Mouse (Mus musculus) liver, embryonic 16.5 days (tissue): ENCODE measurements at regions not wholly inside any gene's neighbourhood (a gene's known extent, or its start where the extent isn't known, plus 50 kb on each side); places are given as distances from the start of the nearest gene placed in this dataset.

ENCODE experiments used
- ATAC-seq: fragments of 200-750 bp; cut with Nextera tagmentation; 2 replicates; pipeline ENCODE4 v1.8.0; 2017; ENCODE audit warnings: low read depth, mild to moderate bottlenecking, moderate number of reproducible peaks, moderate library complexity
- H3K27ac ChIP-seq: fragments of 300-500 bp; sonication (generic); 2 replicates; pipeline ENCODE4 v1.5.1; 2014; ENCODE audit warnings: mild to moderate bottlenecking, low read length
- H3K27me3 ChIP-seq: fragments of 300-500 bp; sonication (generic); 2 replicates; pipeline ENCODE4 v1.6.1; 2014; ENCODE audit warnings: low read depth, low read length, mixed read lengths; ENCODE audit not compliant: control insufficient read depth, insufficient read depth
- H3K36me3 ChIP-seq: fragments of 300-500 bp; sonication (generic); 2 replicates; pipeline ENCODE4 v1.6.1; 2014; ENCODE audit warnings: mild to moderate bottlenecking; ENCODE audit not compliant: control insufficient read depth, insufficient read depth
- H3K4me1 ChIP-seq: fragments of 300-500 bp; sonication (generic); 2 replicates; pipeline ENCODE4 v1.6.1; 2014; ENCODE audit warnings: low read depth, low read length, mixed read lengths; ENCODE audit not compliant: control insufficient read depth
- H3K4me2 ChIP-seq: fragments of 300-500 bp; sonication (generic); 2 replicates; pipeline ENCODE4 v1.6.1; 2014; ENCODE audit warnings: low read depth, low read length, mixed read lengths
- H3K4me3 ChIP-seq: fragments of 300-500 bp; sonication (generic); 2 replicates; pipeline ENCODE4 v1.5.1; 2014; ENCODE audit warnings: low read depth, mild to moderate bottlenecking, low read length
- H3K9ac ChIP-seq: fragments of 300-500 bp; sonication (generic); 2 replicates; pipeline ENCODE4 v1.6.1; 2014; ENCODE audit warnings: low read depth, low read length
- H3K9me3 ChIP-seq: fragments of 300-500 bp; sonication (generic); replicated peaks from 2 replicates; pipeline ENCODE4 v1.6.1; 2016; ENCODE audit warnings: low read length; ENCODE audit not compliant: control insufficient read depth
- WGBS: fragments of 180-500 bp; shearing (Covaris S2); extraction: QIAGEN DNeasy Blood & Tissue Kit; methylation state at CpG from one replicate; pipeline ENCODE4 v1.1.7; 2014; ENCODE audit not compliant: insufficient replicate concordance; 5-methylcytosine and 5-hydroxymethylcytosine counted together

DNA sequence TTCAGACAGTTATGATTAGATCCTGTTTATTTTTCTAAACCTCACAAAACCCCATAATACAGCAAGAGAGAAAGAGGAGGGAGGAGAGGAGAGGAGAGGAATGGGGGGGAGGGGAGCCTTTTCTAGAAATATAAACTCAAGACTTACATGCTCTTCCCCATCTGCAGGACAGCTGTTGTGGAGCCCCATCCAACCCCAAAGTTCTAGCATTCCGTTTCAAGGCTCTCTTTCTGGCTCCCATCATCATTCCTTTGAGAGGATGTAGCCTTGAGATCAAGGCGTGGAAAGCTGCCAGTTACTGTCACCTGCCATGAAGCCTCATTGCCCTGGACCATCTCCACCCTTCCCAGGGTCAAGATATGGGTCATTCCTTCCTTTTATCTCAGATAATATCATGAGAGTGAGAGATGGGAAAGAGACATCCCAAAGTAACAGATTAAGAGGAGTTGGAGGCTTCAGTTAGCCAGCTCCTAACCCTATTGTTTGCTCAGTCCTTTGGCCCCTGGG is 70.8 kb upstream of the Cdon start:
- WGBS: 35% methylated on average over 2 of the region's 2 CpGs

DNA sequence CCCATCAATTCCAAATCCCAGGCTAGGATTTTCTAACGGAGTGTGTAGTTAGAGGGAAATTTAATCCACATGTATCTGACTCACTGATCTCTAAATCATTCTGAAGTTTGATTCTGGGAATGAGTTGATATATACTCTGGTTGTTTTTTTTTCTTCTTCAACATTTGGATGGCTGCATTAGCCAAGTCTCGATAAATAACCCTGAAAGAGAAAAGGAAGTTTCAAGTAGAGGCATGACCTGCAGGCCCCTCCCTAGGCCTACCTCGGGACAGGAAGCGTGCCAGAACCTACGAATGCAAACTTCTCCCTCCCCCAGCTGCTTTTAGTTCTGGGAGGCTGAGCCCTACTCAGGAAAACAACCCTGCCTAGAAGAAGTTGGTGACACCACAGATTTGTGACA is 69.4 kb upstream of the Cdon start:
- no peaks in the 10 kb centered on the region for H3K36me3 ChIP-seq
- no peak overlapping the region for H3K4me2 ChIP-seq
- no peak overlapping the region for H3K4me3 ChIP-seq
- H3K9me3 ChIP-seq: no peaks in the 10 kb centered on the region
- WGBS: 35% methylated on average over 5 of the region's 5 CpGs
- H3K27me3 ChIP-seq: no peaks in the 10 kb centered on the region
- H3K27ac ChIP-seq: no peak overlapping the region
- no peak for ATAC-seq
- no peaks in the 10 kb centered on the region for H3K4me1 ChIP-seq
- H3K9ac ChIP-seq: no peak overlapping the region

More for the DNA sequence above, 70.8 kb upstream of the Cdon start:
- no peak for ATAC-seq
- no peaks in the 10 kb centered on the region for H3K9me3 ChIP-seq
- H3K27ac ChIP-seq: no peak overlapping the region
- H3K4me2 ChIP-seq: no peak overlapping the region
- no peaks in the 10 kb centered on the region for H3K27me3 ChIP-seq
- H3K9ac ChIP-seq: no peak overlapping the region
- no peak overlapping the region for H3K4me3 ChIP-seq
- H3K36me3 ChIP-seq: no peaks in the 10 kb centered on the region
- no peaks in the 10 kb centered on the region for H3K4me1 ChIP-seq

DNA sequence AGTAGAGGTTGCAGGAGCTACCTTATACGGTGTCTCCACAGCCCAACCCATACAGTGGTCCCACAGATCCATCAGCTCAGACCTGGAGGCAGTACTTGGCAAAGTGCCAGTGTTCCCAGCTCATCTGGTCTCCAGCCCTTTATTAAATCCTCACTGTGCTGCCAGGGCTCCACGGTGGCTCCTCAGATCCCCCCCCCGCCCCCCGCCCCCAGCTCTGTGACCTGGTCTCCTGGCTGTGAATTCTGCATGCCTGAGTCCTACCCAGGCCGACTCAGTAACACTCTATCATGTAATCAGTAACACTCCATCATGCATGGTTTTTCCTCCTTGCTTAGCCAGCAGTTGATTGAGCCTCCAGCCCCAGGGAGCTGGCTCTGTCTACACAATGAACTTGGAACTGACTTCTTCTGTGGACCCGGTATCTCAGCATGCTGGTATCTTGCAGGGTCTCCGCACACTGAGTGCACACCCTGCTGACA is 66.2 kb upstream of the Cdon start:
- no peak overlapping the region for H3K4me3 ChIP-seq
- no peak for ATAC-seq
- H3K4me1 ChIP-seq: no peaks in the 10 kb centered on the region
- no peaks in the 10 kb centered on the region for H3K9me3 ChIP-seq
- H3K9ac ChIP-seq: no peak overlapping the region
- no peak overlapping the region for H3K4me2 ChIP-seq
- no peaks in the 10 kb centered on the region for H3K36me3 ChIP-seq
- 63% methylated on average over 7 of the region's 7 CpGs for WGBS
- H3K27me3 ChIP-seq: no peaks in the 10 kb centered on the region
- no peak overlapping the region for H3K27ac ChIP-seq

DNA sequence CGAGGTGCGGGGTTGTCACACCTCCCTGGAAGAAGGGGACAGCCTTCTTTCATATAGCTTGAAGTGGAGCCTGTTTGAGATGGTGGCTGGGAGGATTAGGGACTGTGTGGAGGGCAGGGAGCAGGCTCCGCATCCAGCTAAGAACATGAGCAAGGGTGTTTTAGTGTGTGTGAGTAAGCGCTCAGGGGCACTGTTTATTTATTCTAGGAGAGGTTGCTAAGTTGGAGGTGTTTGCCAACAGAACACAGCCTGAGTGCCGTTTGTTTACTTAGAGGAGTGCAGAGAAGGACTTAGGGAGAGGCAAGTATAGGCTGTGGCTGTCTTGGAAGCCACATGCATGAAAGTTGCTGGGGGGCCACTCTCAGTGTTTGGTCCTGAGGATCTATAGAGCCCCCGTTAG is 61.2 kb upstream of the Cdon start:
- 44% methylated on average over 6 of the region's 6 CpGs for WGBS
- Histone ChIP-seq H3K27ac (no peak overlapping the region), H3K4me1 (no peaks in the 10 kb centered on the region), H3K9me3 (no peaks in the 10 kb centered on the region), H3K4me3 (no peak overlapping the region), H3K4me2 (no peak overlapping the region), H3K36me3 (no peaks in the 10 kb centered on the region), H3K27me3 (no peaks in the 10 kb centered on the region), H3K9ac (no peak overlapping the region)
- no peak for ATAC-seq

DNA sequence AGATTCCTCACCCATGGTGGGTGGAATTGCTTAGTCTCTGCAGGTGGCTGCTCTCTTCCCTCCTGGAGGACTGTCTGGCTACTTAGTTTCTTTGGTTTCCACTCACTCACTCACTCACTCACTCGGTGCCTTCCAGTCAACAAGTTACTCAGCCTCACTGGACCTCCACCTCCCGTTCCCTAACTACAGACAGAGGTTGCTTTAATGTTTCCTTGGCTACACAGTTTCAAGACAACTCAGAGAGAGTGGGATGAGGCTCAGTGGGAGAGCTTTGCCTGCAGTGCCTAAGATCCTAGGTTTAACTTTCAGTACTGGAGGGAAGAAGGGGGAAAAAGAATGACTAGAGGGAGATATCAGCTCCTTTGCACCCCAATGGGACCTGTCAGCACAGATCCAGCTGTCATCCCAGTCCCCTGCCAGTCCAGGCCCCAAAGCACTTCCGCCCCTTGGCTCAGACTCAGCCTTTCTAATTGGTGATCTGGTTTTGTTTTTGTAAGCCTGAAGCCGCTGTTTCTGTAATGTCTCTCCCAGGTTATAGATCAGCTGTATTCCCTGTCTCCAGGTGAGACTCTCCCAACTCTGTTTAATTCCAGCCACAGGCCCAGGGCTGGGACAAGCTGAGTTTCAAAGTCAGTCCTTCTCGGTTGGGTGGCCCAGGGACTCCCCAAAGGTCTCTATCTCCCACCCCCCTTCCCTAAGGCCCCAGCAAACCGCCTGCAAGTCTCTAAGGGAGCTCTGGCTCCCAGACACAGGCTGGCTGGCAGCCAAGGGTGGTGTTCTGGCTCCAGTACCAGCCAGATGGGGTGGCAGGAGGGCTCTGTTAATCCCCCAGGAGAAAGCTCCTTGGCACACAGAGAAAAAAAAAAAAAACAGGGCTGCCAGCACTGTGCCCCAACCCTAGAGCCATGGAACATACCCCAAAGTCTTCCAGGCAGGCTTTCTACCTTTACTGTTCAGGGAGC is 60.5 kb upstream of the Cdon start:
- ATAC-seq: no peak
- H3K4me2 ChIP-seq: no peak overlapping the region
- no peak overlapping the region for H3K4me3 ChIP-seq
- no peak overlapping the region for H3K27ac ChIP-seq
- no peaks in the 10 kb centered on the region for H3K27me3 ChIP-seq
- no peaks in the 10 kb centered on the region for H3K9me3 ChIP-seq
- no peaks in the 10 kb centered on the region for H3K4me1 ChIP-seq
- H3K9ac ChIP-seq: no peak overlapping the region
- WGBS: 30% methylated on average over 6 of the region's 6 CpGs
- H3K36me3 ChIP-seq: no peaks in the 10 kb centered on the region

DNA sequence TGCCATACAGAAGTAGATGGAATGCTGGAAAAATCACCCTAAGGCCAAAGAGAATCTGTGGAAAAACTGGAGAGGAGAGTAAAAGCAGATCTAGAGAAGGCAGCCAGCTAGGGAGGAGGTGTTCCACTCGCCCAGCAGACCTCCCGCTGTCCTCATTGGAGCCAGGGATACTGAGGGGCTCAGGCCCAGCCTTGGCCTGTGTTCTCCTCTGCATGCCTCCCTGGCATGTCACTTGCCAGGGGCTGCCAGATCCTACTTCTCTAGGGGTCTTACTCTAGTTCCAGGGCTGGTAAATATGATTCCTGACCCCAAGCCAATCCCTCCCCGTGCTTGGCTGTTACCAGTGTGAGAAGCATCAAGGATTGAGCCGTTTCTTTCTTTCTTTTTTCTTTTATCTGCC is 59.5 kb upstream of the Cdon start:
- H3K4me1 ChIP-seq: no peaks in the 10 kb centered on the region
- no peaks in the 10 kb centered on the region for H3K36me3 ChIP-seq
- no peak for ATAC-seq
- no peak overlapping the region for H3K4me3 ChIP-seq
- 42% methylated on average over 4 of the region's 4 CpGs for WGBS
- no peak overlapping the region for H3K27ac ChIP-seq
- H3K9ac ChIP-seq: no peak overlapping the region
- no peaks in the 10 kb centered on the region for H3K27me3 ChIP-seq
- H3K9me3 ChIP-seq: no peaks in the 10 kb centered on the region
- no peak overlapping the region for H3K4me2 ChIP-seq

DNA sequence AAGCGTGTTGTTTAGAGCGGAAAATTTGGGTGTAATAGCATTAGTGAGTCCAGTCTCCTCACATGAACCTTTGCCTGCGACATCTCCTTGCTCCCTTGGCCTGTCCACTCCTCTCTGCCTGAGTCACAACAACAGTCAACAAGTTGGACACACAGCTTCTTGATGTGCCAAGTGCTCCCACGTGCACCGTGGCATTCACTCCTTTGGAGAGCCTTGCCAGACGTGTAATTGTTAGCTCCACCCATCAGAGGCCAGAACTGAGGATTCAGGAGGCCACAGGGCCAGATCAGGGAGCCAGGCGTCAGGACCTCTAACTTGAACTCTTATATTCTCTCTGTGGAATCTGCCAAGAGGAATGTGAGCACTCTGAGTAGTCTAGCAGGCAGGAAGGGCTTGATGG is 58.7 kb upstream of the Cdon start:
- 48% methylated on average over 7 of the region's 7 CpGs for WGBS
- ATAC-seq: no peak
- Histone ChIP-seq H3K9me3 (no peaks in the 10 kb centered on the region), H3K27me3 (no peaks in the 10 kb centered on the region), H3K36me3 (no peaks in the 10 kb centered on the region), H3K4me1 (no peaks in the 10 kb centered on the region), H3K9ac (no peak overlapping the region), H3K27ac (no peak overlapping the region), H3K4me3 (no peak overlapping the region), H3K4me2 (no peak overlapping the region)

DNA sequence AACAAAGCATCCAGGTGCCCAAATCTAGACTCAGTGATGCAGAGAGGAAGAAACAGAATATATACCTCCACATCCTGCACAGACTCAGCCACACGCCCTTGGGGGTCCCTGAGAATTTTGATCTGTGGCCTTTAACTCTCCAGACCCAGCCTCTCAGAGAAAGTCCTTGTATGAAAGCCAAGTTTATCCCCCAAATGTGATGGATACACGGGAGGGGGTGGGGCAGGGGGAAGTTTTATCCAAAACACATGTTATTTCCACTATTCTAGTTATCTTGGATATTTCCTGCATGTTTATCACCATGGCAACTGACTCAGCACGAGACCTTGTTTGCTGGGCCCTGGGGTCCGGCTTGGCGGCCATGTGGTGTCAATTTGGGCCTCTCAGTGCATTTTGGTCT is 57.8 kb upstream of the Cdon start:
- Histone ChIP-seq H3K4me1 (no peaks in the 10 kb centered on the region), H3K27ac (no peak overlapping the region), H3K9ac (no peak overlapping the region), H3K36me3 (no peaks in the 10 kb centered on the region), H3K4me3 (no peak overlapping the region), H3K9me3 (no peaks in the 10 kb centered on the region), H3K27me3 (no peaks in the 10 kb centered on the region), H3K4me2 (no peak overlapping the region)
- ATAC-seq: no peak
- 40% methylated on average over 5 of the region's 5 CpGs for WGBS

DNA sequence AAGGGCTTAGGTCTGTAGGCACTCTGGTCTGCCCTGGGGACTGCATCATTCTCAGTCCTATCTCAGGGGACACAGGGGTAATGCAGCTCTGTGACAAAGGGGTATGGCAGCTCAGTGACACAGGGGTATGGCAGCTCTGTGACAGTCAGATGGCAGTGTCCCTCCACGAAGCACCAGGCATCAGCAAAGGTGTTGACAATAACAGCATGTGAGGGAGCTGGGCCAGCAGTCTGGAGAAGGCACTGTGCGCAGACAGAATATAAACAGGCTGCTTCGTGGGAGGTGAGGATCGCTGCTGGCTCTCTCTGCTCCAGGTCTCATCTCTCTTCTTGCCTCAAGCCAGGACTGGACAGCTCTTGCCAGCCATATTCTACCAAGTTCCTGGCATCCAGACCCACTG is 57.0 kb upstream of the Cdon start:
- no peak for ATAC-seq

More for the DNA sequence above, 57.0 kb upstream of the Cdon start:
- no peak overlapping the region for H3K4me2 ChIP-seq
- no peaks in the 10 kb centered on the region for H3K36me3 ChIP-seq
- no peak overlapping the region for H3K4me3 ChIP-seq
- no peak overlapping the region for H3K27ac ChIP-seq
- H3K9me3 ChIP-seq: no peaks in the 10 kb centered on the region
- H3K4me1 ChIP-seq: no peaks in the 10 kb centered on the region
- H3K9ac ChIP-seq: no peak overlapping the region
- 57% methylated on average over 4 of the region's 4 CpGs for WGBS
- H3K27me3 ChIP-seq: no peaks in the 10 kb centered on the region
